In the genomic region with DNA sequence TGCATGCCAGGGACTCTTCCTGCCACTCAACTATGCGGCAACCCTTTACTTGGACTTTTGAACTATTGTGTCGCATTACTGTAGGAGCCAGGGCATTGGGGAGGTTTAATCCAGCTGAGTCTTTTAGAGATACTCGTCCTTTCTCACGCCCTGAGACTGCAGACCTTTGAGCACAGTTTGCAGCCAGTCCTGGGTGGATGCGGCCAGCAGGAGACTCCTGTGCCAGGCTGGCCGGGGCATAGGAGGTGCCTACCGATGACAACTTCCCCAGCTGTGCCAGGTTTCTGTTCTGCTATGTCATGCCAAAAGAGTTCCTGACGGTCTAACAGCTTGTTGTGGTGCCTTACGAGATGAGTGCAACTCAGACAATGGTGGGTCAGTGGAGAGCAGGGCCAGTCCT, we compare ENCODE assay signal across 19 mouse cellular contexts. TPM values are rescaled to one million over a fixed set of nuclear protein-coding genes. Genes with fewer than 3 reads are reported as not detected.
DNase-seq lines count a peak whose midpoint lies in the region; ATAC-seq lines count a peak whose summit lies in the region.
"Had no signal": no experiment of that assay in that cellular context is flagged by ENCODE, and none has a peak within 500 bp of the region (broad histone marks: within the 10 kb centered on the region; RNA-seq: fewer than 3 reads in every experiment).

No protein-coding gene starts in this region.

- no peaks in the 10 kb centered on the region for H3K36me3 ChIP-seq in forebrain, embryonic 11.5 days (ENCODE audit: control insufficient read depth, insufficient read depth, low read length)
- H3K36me3 ChIP-seq in forebrain, embryonic 12.5 days (replicated peaks), result no peaks in the 10 kb centered on the region
- no peaks in the 10 kb centered on the region for H3K36me3 ChIP-seq in intestine, embryonic 16.5 days (ENCODE audit: control insufficient read depth, insufficient read depth, low read length)
- no peaks in the 10 kb centered on the region for H3K36me3 ChIP-seq in intestine, embryonic 15.5 days
- H3K36me3 ChIP-seq: embryonic facial prominence, embryonic 10.5 days; forebrain, embryonic 15.5 days; heart, embryonic 13.5 days; hindbrain, embryonic 13.5 days; neural tube, embryonic 13.5 days had no signal

- 89% methylated on average over 9 of the region's 9 CpGs for WGBS in forebrain, embryonic 11.5 days
- WGBS in forebrain, embryonic 12.5 days, result 86% methylated on average over 9 of the region's 9 CpGs
- 79% methylated on average over 9 of the region's 9 CpGs for WGBS in intestine, embryonic 16.5 days
- 88% methylated on average over 9 of the region's 9 CpGs for WGBS in intestine, embryonic 15.5 days
- WGBS in large intestine, adult 2 months, result 28% methylated on average over 9 of the region's 9 CpGs

- H3K9me3 ChIP-seq in forebrain, embryonic 11.5 days (ENCODE audit: control insufficient read depth, low read length), result no peaks in the 10 kb centered on the region
- no peaks in the 10 kb centered on the region for H3K9me3 ChIP-seq in forebrain, embryonic 12.5 days
- H3K9me3 ChIP-seq in intestine, embryonic 16.5 days (ENCODE audit: control insufficient read depth, low read length), result no peaks in the 10 kb centered on the region
- H3K9me3 ChIP-seq in intestine, embryonic 15.5 days, result no peaks in the 10 kb centered on the region
- H3K9me3 ChIP-seq: embryonic facial prominence, embryonic 10.5 days; forebrain, embryonic 15.5 days; heart, embryonic 13.5 days; hindbrain, embryonic 13.5 days; neural tube, embryonic 13.5 days had no signal

- H3K4me3 ChIP-seq in forebrain, embryonic 11.5 days (ENCODE audit: low read depth, low read length), result no peak overlapping the region
- H3K4me3 ChIP-seq in forebrain, embryonic 12.5 days (replicated peaks), result no peak overlapping the region
- H3K4me3 ChIP-seq in intestine, embryonic 16.5 days (ENCODE audit: low read length), result no peak overlapping the region
- no peak overlapping the region for H3K4me3 ChIP-seq in intestine, embryonic 15.5 days (replicated peaks)
- H3K4me3 ChIP-seq: embryonic facial prominence, embryonic 10.5 days; forebrain, embryonic 15.5 days; heart, embryonic 13.5 days; hindbrain, embryonic 13.5 days; neural tube, embryonic 13.5 days had no signal

- peak; percentile 20 for DNase-seq in forebrain, embryonic 11.5 days (ENCODE audit: low spot score)
- peak; percentile 16 to 18 for DNase-seq in heart, postnatal 14 days
- peak; percentile 35 for DNase-seq in large intestine, adult 2 months (ENCODE audit: low read depth, low spot score)
- DNase-seq in cerebellum, adult 11-12 months, result no peak
- DNase-seq in right cerebral cortex, postnatal 25 days, result no peak
- DNase-seq: adrenal gland, adult 8-10 months; cerebellum, postnatal 36 days; liver, postnatal 0 days; right cerebral cortex, postnatal 14 days; thymus, postnatal 36 days had no signal

- H3K27me3 ChIP-seq in forebrain, embryonic 11.5 days (ENCODE audit: control insufficient read depth, insufficient read depth, low read length), result no peaks in the 10 kb centered on the region
- no peaks in the 10 kb centered on the region for H3K27me3 ChIP-seq in forebrain, embryonic 12.5 days
- no peaks in the 10 kb centered on the region; the same call in 1 of the 2 replicates for H3K27me3 ChIP-seq in intestine, embryonic 16.5 days (replicated peaks; ENCODE audit: control insufficient read depth, insufficient read depth, low read length)
- H3K27me3 ChIP-seq in intestine, embryonic 15.5 days (replicated peaks), result no peaks in the 10 kb centered on the region
- H3K27me3 ChIP-seq: forebrain, embryonic 15.5 days; heart, embryonic 13.5 days; hindbrain, embryonic 13.5 days; neural tube, embryonic 13.5 days had no signal

- no peak overlapping the region for H3K9ac ChIP-seq in forebrain, embryonic 11.5 days (ENCODE audit: low read length)
- H3K9ac ChIP-seq in forebrain, embryonic 12.5 days, result no peak overlapping the region
- no peak overlapping the region for H3K9ac ChIP-seq in intestine, embryonic 16.5 days (ENCODE audit: low read depth, low read length)
- no peak overlapping the region for H3K9ac ChIP-seq in intestine, embryonic 15.5 days
- H3K9ac ChIP-seq: forebrain, embryonic 15.5 days; heart, embryonic 13.5 days; hindbrain, embryonic 13.5 days; liver, postnatal 0 days; neural tube, embryonic 13.5 days had no signal

- intact Hi-C loops in heart, postnatal 14 days (cut with DNase I), result no loop called here

- no peak overlapping the region for H3K4me2 ChIP-seq in forebrain, embryonic 11.5 days (ENCODE audit: low read depth, low read length, severe bottlenecking)
- H3K4me2 ChIP-seq in forebrain, embryonic 12.5 days, result no peak overlapping the region
- no peak overlapping the region for H3K4me2 ChIP-seq in intestine, embryonic 16.5 days (ENCODE audit: low read depth, low read length)
- no peak overlapping the region for H3K4me2 ChIP-seq in intestine, embryonic 15.5 days (replicated peaks)
- H3K4me2 ChIP-seq: forebrain, embryonic 15.5 days; heart, embryonic 13.5 days; hindbrain, embryonic 13.5 days; midbrain, embryonic 11.5 days; neural tube, embryonic 13.5 days had no signal

- no peak overlapping the region for H3K27ac ChIP-seq in forebrain, embryonic 11.5 days (ENCODE audit: low read depth, low read length)
- H3K27ac ChIP-seq in forebrain, embryonic 12.5 days, result no peak overlapping the region
- no peak overlapping the region for H3K27ac ChIP-seq in intestine, embryonic 16.5 days (ENCODE audit: low read length)
- no peak overlapping the region for H3K27ac ChIP-seq in intestine, embryonic 15.5 days
- H3K27ac ChIP-seq: embryonic facial prominence, embryonic 10.5 days; forebrain, embryonic 15.5 days; heart, embryonic 13.5 days; hindbrain, embryonic 13.5 days; neural tube, embryonic 13.5 days had no signal

- H3K4me1 ChIP-seq in forebrain, embryonic 11.5 days (replicated peaks; ENCODE audit: control insufficient read depth, insufficient read depth, low read length), result no peaks in the 10 kb centered on the region
- no peaks in the 10 kb centered on the region for H3K4me1 ChIP-seq in forebrain, embryonic 12.5 days
- H3K4me1 ChIP-seq in intestine, embryonic 16.5 days (ENCODE audit: control insufficient read depth, insufficient read depth, low read length), result peaks cover 2% of the 10 kb centered on the region; the same call in 1 of the 2 replicates
- H3K4me1 ChIP-seq in intestine, embryonic 15.5 days (replicated peaks), result 0 out of 2 replicates have a peak, but pooled peaks cover 1% of the 10 kb centered on the region
- H3K4me1 ChIP-seq: embryonic facial prominence, embryonic 10.5 days; forebrain, embryonic 15.5 days; hindbrain, embryonic 13.5 days; neural tube, embryonic 13.5 days had no signal

- ATAC-seq in forebrain, embryonic 11.5 days (replicated peaks; ENCODE audit: low FRiP score), result no peak
- no peak for ATAC-seq in forebrain, embryonic 12.5 days (ENCODE audit: low FRiP score)
- ATAC-seq in intestine, embryonic 16.5 days, result peak; percentile 29; the same call in 1 of the 2 replicates
- no peak for ATAC-seq in intestine, embryonic 15.5 days
- ATAC-seq: forebrain, embryonic 15.5 days; liver, postnatal 0 days had no signal

RNA-seq across cellular contexts. Expression of a gene that starts 34.8 kb away (rescaled TPM):
- 8.7 and 9.6 TPM in 2 replicates for polyA plus RNA-seq in forebrain, embryonic 11.5 days (2014; fragmentation: Nextera tagmentation; extraction: Ambion mirVana)
- 7.1 and 7.4 TPM in 2 replicates for polyA plus RNA-seq in forebrain, embryonic 12.5 days (2016; fragmentation: Nextera tagmentation; extraction: Ambion mirVana)
- polyA plus RNA-seq in intestine, embryonic 16.5 days (2015; fragmentation: Nextera tagmentation; extraction: Ambion mirVana), result 2.7 and 3.7 TPM in 2 replicates
- 4.0 and 4.6 TPM in 2 replicates for polyA plus RNA-seq in intestine, embryonic 15.5 days (2015; fragmentation: Nextera tagmentation; extraction: Ambion mirVana)
- total RNA-seq in heart, postnatal 14 days (2021), result 10 to 100 TPM; 12.2 to 13.5 TPM
- polyA plus RNA-seq in large intestine, adult 2 months (2012; rRNA removed), result 6.3 and 8.1 TPM in 2 replicates

RNA-seq across cellular contexts. Expression of a gene that starts 35.7 kb away (rescaled TPM):
- polyA plus RNA-seq in forebrain, embryonic 11.5 days (2014; fragmentation: Nextera tagmentation; extraction: Ambion mirVana), result 133 and 135 TPM in 2 replicates
- 107 and 110 TPM in 2 replicates for polyA plus RNA-seq in forebrain, embryonic 12.5 days (2016; fragmentation: Nextera tagmentation; extraction: Ambion mirVana)
- 101 and 115 TPM in 2 replicates for polyA plus RNA-seq in intestine, embryonic 16.5 days (2015; fragmentation: Nextera tagmentation; extraction: Ambion mirVana)
- polyA plus RNA-seq in intestine, embryonic 15.5 days (2015; fragmentation: Nextera tagmentation; extraction: Ambion mirVana), result 128 and 131 TPM in 2 replicates
- total RNA-seq in heart, postnatal 14 days (2021), result 10 to 100 TPM; 35.8 to 42.0 TPM
- 64.7 and 82.7 TPM in 2 replicates for polyA plus RNA-seq in large intestine, adult 2 months (2012; rRNA removed)

RNA-seq across cellular contexts. Expression of a gene that starts 42.0 kb away (rescaled TPM):
- 23.7 and 32.1 TPM in 2 replicates for polyA plus RNA-seq in forebrain, embryonic 11.5 days (2014; fragmentation: Nextera tagmentation; extraction: Ambion mirVana)
- 21.8 and 22.9 TPM in 2 replicates for polyA plus RNA-seq in forebrain, embryonic 12.5 days (2016; fragmentation: Nextera tagmentation; extraction: Ambion mirVana)
- 17.5 and 18.1 TPM in 2 replicates for polyA plus RNA-seq in intestine, embryonic 16.5 days (2015; fragmentation: Nextera tagmentation; extraction: Ambion mirVana)
- polyA plus RNA-seq in intestine, embryonic 15.5 days (2015; fragmentation: Nextera tagmentation; extraction: Ambion mirVana), result 19.9 and 20.5 TPM in 2 replicates
- 1 to 10 TPM; 1.6 to 1.7 TPM for total RNA-seq in heart, postnatal 14 days (2021)
- polyA plus RNA-seq in large intestine, adult 2 months (2012; rRNA removed), result 9.3 and 14.5 TPM in 2 replicates

Comparison
In these comparisons a context has a peak if more than half of its experiments do, and no peak if none do; other contexts are left out.
1. DNase-seq: peak in forebrain, embryonic 11.5 days (single experiment), heart, postnatal 14 days (2 of 2) and large intestine, adult 2 months (single experiment); none in cerebellum, adult 11-12 months (single experiment) and right cerebral cortex, postnatal 25 days (single experiment).